Mouse (Mus musculus) frontal cortex, adult (tissue): Measurements from ENCODE around the gene Plekhg3.

Source experiments
- ATAC-seq: cut with Nextera tagmentation; 2 replicates; pipeline ENCODE4 v1.9.2; 2017; ENCODE audit warnings: mild to moderate bottlenecking, moderate library complexity, mixed read lengths; ENCODE audit not compliant: low TSS enrichment

The Plekhg3 gene

DNA sequence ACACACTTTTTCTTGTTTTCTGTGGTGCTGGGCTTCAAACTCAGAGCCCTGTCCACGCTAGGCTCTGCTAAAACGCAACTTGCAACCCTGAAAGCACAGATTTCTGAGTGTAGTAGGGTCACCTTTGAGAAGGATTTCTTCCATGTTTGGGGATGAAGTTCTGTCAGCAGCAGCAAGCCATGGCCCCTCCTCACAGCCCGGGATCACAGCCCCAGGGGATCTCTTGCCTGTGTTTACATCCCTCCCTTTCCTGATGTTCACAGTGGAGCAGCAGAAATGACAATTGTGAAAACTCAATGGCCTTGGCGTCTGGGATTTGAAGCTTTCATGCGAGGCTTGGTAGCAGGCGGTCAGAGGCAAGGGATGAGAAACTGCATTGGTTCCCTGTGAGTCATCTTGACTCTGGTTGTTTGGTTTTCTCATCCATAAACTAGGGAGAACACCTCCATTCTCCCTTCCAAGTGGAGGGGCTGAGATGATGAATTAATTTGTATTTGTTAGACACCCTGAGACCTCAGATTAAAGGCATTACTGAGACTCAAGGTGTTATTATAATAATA lies at the start of gene Plekhg3:
Plekhg3 (plus strand) TSS at position 312 of the 560 bp plus-strand sequence.
- ATAC-seq = no peak

DNA sequence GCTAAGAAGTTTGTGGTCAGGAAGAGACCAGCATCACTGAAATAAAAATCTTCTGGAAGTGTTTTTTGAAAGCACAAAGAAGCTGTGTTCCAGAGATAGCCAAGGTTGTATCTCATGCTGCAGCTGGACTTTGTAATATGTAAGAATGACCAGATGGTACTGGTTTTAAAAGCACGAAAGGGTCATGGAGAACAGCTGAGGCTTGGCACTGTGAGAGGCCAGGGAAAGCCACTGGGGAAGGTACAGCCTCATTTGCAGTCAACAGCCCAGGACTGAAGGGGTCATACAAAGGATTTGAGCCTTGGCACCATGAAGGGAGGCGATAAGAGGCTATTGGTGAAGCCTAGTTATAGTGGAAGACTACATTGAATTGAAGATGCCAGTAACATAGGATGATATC lies 48.2 kb upstream of the Plekhg3 start:
- no peak for ATAC-seq

DNA sequence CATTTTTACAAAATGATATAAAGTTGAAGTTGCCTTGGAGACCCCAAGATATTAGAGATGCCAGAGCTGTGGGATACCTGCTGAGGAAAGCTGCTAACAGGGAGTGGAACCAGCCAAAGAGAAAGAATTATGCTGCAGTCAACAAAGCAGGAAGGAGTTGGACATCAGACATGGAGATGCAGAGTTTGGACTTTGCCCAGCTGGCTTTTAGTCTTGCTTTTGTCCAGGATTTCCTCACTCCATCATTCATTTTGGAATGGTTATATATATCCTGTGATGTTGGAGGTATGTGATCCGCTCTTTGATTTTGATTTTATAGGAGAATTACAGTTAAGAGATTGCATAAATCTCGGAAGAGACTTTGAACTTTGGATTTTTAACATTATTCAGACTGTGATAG lies 47.7 kb upstream of the Plekhg3 start:
- no peak for ATAC-seq

DNA sequence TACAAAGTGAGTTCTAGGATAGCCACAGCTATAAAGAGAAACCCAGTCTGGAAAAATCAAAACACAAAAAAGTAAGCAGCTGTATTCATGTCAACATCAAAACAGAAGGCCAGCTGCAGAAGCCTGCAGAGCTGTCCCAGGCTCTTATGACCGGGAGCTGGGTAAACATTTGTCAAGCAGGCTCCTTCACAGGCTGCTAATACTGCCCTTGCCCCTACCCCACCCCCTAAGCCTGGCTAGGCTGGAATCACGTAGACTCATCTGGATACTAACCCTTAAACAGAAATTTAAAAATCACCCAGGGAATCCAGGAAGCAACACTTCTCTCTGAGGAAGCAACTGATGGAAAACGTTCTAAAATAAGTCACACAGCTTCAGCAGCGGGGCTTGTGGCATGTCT lies 45.8 kb upstream of the Plekhg3 start:
- ATAC-seq = no peak

DNA sequence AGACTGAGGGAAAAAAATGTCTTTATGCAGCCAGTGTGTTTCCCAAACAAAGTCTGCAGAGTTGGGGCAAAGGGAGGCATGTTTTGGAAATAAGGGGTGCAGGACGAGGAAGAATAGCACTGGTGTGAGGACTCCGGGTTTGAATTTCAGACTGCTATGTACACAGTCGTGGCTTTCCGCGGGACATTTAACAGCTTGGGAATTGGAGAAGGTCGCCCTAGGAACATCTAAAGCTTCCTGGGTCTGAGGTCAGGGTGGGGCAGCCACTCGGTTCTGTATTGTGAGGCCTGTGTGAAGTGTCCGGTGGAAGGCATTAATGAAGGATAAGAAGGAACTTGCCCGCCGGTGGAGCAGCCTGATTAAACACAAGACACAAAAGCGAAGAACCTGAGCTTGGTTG lies 45.3 kb upstream of the Plekhg3 start:
- ATAC-seq = no peak

DNA sequence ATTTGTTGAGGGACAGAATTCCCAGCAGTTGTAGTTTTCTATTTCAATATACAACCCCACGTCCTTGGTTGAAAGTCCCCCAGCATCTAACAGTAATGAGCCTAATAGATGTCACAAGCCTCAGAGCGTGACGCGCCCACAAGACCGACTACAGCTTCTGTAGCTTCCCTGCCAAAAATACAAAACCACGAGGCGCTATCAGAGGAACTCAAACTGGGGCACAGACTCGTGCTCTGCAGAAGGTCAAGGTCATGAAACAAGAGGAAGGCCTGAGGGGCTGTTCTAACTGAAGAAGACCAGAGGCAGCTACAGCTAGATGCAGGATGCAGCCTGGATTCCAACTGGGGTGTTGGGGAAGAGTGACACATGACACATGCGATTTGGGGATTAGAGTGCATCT lies 43.7 kb upstream of the Plekhg3 start:
- ATAC-seq = no peak

DNA sequence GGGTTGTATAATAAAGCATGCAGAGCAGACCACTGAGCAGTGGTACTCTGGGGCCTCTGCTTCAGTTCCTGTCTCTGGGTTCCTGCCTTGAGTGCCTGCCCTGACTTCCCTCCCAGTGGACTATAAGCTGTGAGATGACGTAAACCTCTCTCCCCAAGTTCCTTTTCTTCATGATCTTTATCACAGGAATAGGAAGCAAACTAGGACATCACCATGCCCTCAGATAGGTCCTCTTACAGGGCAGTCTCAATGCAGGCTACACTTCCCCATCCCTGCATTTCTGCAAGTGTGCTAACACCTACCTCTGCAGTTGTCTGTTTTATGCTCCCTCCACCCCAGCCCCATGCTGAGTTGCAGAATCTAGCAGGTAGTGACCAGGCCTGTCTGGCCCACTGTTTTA lies 39.9 kb upstream of the Plekhg3 start:
- no peak for ATAC-seq

DNA sequence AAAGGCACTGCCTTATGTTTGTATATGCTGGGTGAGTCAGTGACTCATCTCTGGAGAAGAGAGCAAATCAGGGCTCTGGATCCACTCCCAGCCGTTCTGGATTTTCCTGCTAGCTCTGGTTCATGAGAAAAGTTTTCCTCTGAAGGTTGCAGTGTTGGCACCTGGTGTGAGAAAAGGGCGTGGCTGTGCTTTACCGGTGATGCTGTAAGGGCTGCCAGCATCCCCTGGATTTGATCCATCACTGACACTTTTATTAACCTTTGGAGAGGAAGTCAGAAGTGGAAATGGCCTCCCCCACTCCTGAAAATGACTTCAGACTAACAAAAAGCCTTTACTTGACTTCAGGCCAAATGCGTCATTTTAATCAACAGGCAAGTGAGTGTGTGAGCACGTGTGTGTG lies 37.2 kb upstream of the Plekhg3 start:
- ATAC-seq = peak; percentile 93

DNA sequence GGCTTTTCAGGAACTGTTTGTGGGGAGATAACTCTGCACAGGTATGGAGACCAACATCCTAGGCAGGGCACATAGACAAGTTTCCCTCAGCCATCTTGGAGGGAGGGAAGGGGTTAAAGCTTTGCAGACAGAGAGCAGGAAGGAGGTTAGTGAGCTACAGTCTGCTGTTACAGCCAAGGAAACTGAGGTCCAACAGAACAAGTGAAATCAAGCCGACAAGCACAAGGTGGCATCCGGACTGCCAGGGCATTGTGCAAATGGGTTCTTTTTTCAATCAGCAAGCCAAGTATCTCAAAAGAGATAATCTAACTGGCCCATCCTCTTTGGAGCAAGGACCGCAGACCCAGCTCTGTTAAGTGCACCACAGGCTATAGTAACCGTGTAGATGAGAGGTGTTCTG lies 35.3 kb upstream of the Plekhg3 start:
- no peak for ATAC-seq

DNA sequence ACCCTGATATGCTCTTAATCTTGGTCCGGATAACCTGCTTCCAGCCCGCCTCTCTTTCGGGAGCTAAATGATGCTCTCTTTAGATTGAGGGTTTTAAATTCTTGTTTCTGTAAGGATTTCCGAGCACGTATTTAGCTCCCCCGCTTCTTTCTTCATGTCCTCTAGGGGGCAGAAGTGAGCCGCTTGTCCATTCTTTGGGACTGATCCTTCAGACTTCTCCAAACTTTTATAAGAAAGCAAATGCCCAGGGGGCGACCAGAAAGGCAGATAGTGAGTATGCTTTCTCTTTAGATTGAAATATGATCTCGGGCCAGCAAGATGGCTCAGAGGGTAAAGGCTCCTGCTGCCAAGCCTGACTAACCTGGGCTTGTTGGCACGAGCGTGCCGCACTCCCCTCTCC lies 34.4 kb upstream of the Plekhg3 start:
- ATAC-seq = no peak

DNA sequence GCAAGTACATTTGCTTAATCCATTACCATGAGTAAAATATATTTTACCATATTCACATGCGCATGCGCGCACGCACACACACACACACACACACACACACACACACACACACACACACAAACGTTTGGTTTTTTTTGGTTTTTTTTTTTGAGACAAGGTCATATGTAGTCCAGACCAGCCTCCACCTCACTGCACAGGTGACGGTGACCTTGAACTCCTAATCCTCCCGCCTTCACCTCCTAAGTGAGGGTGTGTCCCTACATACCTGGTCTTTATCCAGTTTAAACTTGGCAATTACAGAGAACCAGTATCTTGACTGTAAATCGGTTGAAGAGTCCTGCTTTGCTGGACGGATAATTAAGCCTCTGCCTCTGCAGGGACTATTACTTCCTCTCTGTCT lies 31.4 kb upstream of the Plekhg3 start:
- no peak for ATAC-seq

DNA sequence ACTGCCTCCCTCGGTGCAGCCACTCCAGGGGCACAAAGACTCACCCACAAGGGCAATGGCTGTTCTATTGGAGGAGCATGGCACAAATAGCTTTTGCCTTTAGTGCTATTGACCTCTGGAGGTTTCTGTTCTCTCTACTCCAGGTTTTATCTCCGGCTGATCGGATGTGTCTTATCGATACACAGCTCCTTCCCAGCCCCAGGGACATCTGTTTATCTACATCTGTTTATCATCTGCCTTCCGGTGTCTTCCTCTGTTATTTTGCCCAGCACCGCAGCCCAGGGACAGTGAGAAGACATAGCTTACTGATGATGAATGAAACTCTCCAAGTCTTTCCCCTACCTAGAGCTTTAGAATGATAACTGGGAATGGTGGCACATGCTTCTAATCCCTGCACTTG lies 30.6 kb upstream of the Plekhg3 start:
- ATAC-seq = no peak

DNA sequence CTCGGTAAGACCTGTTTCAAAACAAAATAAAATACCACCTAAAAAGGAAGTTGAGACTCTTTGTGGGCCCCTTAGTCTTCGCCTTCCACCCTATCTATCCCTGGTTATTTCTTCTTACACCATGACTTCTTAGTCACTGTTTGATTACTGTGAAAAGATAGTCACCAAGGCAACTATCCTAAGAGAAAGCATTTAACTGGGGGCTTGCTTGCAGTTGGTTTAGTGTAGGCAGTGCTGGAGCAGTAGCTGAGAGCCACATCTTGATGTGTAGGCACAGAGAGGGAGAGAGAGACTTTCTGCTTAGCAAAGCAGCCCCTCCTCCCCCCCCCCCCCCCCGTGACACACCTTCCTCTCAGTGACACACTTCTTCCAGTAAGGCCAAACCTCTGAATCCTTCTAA lies 29.8 kb upstream of the Plekhg3 start:
- ATAC-seq = peak; percentile 79

DNA sequence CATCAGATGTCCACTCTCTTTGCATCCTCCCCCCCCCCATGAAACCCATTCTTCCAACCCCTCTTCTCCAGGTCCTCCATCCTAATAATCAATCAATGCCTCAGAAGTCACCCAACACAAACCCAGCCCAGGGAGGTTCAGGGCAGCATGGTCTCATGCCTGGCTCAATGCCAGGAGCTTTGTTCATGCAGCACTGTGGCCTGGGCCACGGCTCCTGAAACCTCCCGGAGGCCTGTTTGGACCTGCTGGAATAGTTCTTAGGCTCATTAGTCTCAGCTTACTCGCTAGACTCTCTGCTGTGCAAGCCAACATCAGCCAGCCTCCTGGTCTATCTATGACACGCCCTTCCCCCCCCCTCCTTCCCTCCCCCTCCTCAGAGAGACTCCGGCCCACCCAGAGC lies 27.7 kb upstream of the Plekhg3 start:
- ATAC-seq = no peak

DNA sequence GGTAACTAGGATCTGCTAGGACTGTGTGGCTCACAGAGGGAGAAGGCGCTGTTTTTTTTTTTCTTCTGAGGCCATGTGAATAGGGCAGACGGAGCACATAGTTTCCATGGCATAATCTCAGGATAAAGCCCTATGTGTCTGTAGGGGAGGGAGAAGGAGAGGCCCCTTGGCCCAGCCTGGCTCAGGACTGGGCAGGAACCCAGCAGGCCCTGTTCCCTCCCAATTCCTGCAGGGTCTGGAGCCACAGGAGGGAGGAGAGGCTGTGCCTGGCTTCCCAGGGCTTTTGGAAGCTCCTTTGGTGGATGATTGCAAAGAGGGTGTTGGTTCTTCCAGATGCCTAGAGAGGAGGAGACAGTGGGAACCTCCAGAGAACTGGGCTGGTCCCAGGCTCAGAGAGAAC lies 24.2 kb upstream of the Plekhg3 start:
- ATAC-seq = peak; percentile 16; the same call in 1 of the 2 replicates

DNA sequence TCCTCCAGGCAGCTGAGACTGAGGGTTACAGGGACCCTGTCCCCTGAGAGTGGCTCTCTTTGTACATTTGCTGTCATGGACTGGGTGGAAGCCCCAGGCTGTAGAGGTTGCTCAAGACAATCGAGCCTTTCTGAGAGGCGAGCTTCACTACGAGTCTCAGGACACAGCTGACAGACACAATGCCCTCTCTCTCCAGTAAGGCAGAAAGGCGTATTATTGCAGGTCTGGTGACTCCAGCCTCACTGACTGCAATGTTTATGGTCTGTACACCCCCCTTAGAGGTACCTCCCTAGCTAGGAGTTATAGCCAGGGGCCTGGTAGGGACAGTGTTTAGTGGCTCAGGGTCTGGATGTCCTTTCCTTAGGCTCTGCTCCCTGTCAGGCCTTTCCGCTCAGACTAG lies 22.9 kb upstream of the Plekhg3 start:
- ATAC-seq = peak; percentile 79

DNA sequence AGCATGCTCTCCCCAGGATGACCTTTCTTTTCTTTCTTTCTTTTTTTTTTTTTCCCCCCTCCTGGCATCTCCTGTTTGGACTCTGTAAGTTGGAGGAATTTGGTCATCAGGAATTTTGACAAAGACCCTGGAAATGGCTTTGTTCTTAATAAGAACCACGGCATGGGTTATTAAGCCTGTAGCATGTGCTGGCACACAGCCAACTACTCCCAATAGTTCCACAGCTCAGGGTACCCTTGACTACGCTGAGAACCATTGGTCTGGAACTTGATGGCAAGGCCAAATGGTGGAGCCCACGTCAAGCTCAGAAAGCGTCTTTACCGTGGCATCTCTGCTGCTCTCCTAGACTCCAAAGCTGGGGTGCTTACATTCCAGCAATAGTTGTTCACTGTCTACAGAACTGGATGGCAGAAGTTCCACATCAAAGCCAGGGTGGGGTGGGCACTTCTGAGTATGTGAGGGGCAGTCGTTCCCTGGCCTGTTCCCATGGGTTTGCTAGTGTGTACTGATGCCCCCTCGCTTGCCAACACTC lies 21.7 kb upstream of the Plekhg3 start:
- no peak for ATAC-seq

DNA sequence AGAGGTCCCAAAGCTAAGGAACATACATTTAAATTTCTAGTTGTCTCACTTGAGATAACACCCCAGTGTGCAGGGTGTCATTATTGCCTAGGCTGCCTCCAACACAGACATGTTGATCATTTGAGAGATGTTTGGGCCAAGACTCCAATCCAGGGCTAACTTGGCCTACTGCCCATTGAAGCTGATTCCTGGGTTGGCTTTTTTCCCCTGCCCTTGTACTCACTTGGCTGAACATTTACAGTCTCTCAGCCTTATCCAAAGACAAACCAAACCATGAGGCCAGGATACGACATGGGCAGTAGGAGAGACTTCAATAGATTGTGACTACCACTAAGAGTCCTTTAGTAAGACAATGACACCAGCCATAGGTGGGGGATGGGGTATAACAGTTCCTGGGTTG lies 18.0 kb upstream of the Plekhg3 start:
- no peak for ATAC-seq

DNA sequence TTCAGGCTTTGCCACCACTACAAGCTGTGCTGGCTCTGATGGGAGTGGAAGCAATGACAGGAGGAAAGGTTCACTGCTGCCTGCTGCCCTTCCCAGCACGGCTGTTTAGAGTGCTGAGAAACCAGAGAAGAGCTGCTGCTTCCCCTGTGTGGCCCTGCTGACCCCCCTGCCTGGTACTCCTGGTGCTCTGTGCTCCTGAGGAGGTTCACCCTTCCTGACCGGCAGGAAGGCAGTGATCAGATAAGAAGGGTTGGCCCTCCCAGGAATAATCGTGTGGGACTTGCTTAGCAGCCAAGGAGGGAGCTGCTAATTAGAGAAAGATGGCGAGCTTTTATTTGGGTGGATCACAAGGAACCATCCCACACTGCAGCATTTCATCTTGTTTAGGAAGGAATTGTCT lies 15.8 kb upstream of the Plekhg3 start:
- ATAC-seq = no peak

DNA sequence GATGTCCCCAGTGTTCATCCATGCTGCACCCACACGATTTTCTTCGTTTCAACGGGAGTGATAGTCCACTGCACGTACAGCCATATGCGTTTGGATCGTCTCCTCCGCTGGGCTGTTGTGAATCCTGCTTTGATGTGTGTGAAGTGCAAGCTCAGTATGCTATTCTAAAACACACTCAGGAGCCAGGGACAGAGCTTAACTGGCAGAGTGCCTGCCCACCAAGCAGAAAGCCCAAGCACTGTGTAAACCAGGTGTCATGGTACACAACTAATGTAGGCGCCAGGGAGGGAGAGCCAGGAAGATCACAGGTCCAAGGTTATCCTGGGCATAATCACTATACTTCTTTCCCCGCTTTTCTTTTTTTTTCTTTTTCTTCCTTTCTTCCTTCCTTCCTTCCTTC lies 12.7 kb upstream of the Plekhg3 start:
- ATAC-seq = no peak; the same call in 1 of the 2 replicates

DNA sequence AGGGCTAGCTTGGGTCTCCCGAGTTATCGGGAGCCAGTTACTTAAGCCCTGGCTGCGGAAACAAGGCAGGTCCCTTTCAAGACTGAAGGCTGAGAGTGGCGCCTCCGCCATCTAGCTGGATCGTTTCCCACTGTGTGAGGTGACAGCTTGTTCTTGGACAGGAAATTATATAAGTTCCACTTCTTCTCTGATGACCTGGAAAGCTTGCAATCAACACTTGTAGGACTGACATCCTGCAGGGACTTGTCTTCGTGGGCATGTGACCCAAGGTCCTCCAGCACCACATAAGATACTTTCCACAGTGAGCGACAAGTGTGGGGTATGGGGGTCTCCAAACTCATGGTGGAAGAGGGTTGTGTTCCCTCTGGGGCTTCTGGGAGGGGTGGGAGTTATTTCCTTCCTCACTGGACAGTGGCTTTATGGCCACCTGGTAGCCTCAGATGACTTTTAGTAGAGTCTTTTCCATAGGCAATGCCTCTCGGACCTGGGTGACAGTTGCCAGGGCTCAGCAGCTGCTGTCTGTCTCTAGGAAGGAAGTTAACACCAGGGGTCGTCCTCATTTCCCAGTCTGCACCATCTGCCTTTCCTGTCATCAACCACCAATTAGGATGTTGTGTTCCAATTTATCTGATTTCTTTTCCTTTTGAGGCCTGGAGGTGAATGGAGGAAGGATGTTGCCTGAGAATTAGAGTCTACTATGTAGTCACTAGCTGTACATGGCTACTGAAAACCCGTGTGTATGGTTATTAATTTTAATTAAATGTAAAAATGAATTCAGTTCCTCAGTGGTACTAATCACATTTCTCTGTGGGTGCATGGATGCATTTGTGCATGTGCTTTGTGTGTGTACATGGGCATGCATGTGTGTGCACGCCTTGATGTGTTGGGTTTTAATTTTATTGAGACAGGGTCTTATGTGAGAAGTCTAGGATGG lies 11.5 kb upstream of the Plekhg3 start:
- ATAC-seq = no peak

DNA sequence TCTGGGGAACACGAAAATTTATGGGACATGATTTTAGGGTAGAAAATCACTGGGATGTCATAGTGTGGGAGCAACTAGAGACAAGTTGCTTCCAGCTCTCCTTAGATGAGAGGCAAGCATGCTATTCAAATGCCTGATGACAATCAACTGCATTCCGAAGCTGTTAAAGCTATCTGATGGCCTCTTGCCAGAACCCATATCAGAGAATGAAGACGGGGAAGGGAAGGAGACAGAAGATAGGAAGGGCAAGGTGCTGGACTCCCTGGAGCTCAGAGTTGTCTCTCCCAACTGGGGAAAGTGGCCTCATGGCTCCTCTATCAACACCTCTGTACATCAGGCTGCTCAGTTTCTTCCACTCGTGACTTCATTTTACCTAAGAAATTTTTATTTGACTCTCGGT lies 7.0 kb upstream of the Plekhg3 start:
- ATAC-seq = no peak

DNA sequence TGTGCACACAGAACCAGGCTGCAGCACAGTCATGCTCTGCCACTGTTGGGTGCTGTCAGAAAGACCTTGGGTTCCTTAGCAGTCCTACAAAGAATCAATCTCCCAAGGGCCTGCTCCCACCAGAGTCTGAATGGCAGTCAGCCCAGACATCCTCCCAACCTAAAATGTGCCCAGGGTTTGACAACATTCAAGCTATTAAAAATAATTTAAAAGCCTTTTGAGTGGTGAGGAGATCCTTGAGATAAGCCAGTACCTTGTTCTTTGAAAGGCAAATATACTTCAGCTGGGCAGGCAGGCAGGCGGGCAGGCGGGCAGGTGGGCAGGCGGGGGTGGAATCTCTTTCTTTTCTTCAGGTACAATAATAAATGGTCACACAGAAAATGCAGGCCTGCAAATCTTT lies 5.8 kb upstream of the Plekhg3 start:
- ATAC-seq = no peak
